Mouse (Mus musculus) limb, embryonic 15.5 days (tissue): ENCODE data around the gene Rhod. TPM values are rescaled to one million over a fixed set of nuclear protein-coding genes. Genes with fewer than 3 reads are reported as not detected.

ENCODE experiments used
- ATAC-seq: fragments of 200-750 bp; cut with Nextera tagmentation; 2 replicates; pipeline ENCODE4 v1.8.0; 2017; ENCODE audit warnings: low read depth, moderate TSS enrichment; ENCODE audit not compliant: insufficient number of reproducible peaks, low FRiP score, low TSS enrichment
- H3K27ac ChIP-seq: fragments of 300-500 bp; sonication (generic); 2 replicates; pipeline ENCODE4 v1.5.1; 2015; ENCODE audit warnings: moderate library complexity, mild to moderate bottlenecking, inconsistent platforms
- H3K27me3 ChIP-seq: fragments of 300-500 bp; sonication (generic); 2 replicates; pipeline ENCODE4 v1.6.1; 2015; ENCODE audit warnings: inconsistent platforms
- H3K36me3 ChIP-seq: fragments of 300-500 bp; sonication (generic); 2 replicates; pipeline ENCODE4 v1.6.1; 2015; ENCODE audit warnings: inconsistent platforms
- H3K4me1 ChIP-seq: fragments of 300-500 bp; sonication (generic); 2 replicates; pipeline ENCODE4 v1.6.1; 2015; ENCODE audit warnings: inconsistent platforms
- H3K4me2 ChIP-seq: fragments of 300-500 bp; sonication (generic); 2 replicates; pipeline ENCODE4 v1.6.1; 2015; ENCODE audit warnings: mild to moderate bottlenecking, inconsistent platforms
- H3K4me3 ChIP-seq: fragments of 300-500 bp; sonication (generic); 2 replicates; pipeline ENCODE4 v1.5.1; 2015; ENCODE audit warnings: mild to moderate bottlenecking, inconsistent platforms
- H3K9ac ChIP-seq: fragments of 300-500 bp; sonication (generic); 2 replicates; pipeline ENCODE4 v1.6.1; 2015; ENCODE audit warnings: inconsistent platforms
- H3K9me3 ChIP-seq: fragments of 300-500 bp; sonication (generic); 2 replicates; pipeline ENCODE4 v1.6.1; 2016; ENCODE audit warnings: inconsistent platforms
- WGBS: fragments of 180-500 bp; shearing (Covaris S2); methylation state at CpG from one replicate; pipeline ENCODE4 v1.1.7; 2015; 5-methylcytosine and 5-hydroxymethylcytosine counted together
- polyA plus RNA-seq: library from polyadenylated mRNA; unstranded; fragments of >200 nt; fragmentation: Nextera tagmentation; extraction: Ambion mirVana; gene quantifications from 2 replicates; pipeline ENCODE4 v1.2.1, GENCODE M21; 2015

Gene Rhod
- polyA plus RNA-seq, 1 experiment from 2014 or later, result 53.6 TPM

DNA sequence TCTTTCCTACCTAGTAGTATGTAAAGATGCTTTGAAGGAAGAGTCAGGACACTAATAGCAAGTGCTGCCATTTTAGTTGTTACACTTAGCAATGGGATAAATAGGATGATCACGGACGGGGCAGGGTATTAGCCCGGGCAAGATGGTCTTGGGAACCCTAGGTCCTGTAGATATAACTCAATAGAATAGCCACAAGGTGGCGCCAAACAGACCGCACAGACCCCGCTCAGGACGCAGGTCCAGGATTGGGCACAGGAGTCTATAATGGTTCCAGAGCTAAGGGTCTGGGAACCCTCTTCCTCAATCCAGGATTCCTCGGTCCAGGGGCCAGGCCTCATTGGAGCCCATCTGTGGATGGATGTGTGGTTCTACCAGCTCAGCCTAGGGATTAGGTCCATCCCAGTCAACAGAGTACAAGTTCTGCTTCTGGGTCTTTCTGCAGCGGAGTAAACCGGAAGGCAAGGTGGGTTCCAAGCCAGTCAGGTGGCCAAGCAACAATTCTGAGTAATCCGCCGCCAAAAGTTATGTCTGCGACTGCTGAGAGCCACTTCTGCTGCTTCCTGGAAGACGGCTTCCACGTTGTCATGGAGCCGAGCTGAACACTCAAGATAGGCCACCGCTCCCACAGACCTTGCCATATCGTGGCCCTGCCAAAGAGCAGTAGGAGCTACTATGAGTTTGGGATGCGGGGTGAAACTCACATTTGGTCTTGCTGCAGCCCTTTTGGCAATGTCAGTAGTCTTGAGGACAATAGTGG lies 13.4 kb downstream of the Rhod start:
- ATAC-seq, result no peak
- H3K4me1 ChIP-seq, result 0 out of 2 replicates have a peak, but pooled peaks cover 3% of the 10 kb centered on the region
- H3K27me3 ChIP-seq, result no peaks in the 10 kb centered on the region
- no peak overlapping the region for H3K4me2 ChIP-seq
- peaks cover 54% of the 10 kb centered on the region for H3K36me3 ChIP-seq
- H3K4me3 ChIP-seq, result no peak overlapping the region
- no peaks in the 10 kb centered on the region for H3K9me3 ChIP-seq
- no peak overlapping the region for H3K27ac ChIP-seq
- no peak overlapping the region for H3K9ac ChIP-seq
- 78% methylated on average over 19 of the region's 19 CpGs for WGBS

DNA sequence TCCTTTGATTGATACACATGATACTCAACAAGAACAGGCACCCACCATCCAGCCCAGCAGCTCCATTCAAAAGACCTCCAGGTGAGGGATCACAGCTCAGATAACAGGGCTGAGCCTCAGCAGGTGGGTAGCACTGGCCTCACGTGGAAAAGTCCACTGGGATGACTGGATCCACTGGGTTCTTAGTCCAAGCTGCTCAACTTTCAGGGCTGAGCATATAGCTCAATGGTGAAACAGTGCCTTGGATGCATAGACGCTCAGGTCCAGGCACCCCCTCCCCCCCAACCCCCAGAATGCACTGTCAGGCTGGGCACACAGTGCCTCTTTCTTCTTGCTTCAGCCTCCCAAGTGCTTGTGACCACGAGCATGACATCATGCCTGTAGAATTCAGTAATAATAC lies 16.2 kb downstream of the Rhod start:
- H3K4me1 ChIP-seq, result no peaks in the 10 kb centered on the region
- H3K9ac ChIP-seq, result no peak overlapping the region
- no peak overlapping the region for H3K27ac ChIP-seq
- no peaks in the 10 kb centered on the region for H3K9me3 ChIP-seq
- ATAC-seq, result no peak
- no peak overlapping the region for H3K4me3 ChIP-seq
- H3K36me3 ChIP-seq, result peaks cover 53% of the 10 kb centered on the region
- WGBS, result 77% methylated on average over 3 of the region's 3 CpGs
- H3K27me3 ChIP-seq, result no peaks in the 10 kb centered on the region
- H3K4me2 ChIP-seq, result no peak overlapping the region

- Histone ChIP-seq H3K4me1 (no peaks in the 10 kb centered on the region), H3K36me3 (peaks cover 50% of the 10 kb centered on the region), H3K27ac (no peak overlapping the region), H3K4me2 (no peak overlapping the region), H3K27me3 (no peaks in the 10 kb centered on the region), H3K9me3 (no peaks in the 10 kb centered on the region), H3K9ac (no peak overlapping the region), H3K4me3 (no peak overlapping the region)
- 90% methylated on average over 3 of the region's 3 CpGs for WGBS
- ATAC-seq, result no peak
Observed at GRCm38 (mm10) chr19:4422581-4422980, 16.7 kb downstream of the Rhod start.

DNA sequence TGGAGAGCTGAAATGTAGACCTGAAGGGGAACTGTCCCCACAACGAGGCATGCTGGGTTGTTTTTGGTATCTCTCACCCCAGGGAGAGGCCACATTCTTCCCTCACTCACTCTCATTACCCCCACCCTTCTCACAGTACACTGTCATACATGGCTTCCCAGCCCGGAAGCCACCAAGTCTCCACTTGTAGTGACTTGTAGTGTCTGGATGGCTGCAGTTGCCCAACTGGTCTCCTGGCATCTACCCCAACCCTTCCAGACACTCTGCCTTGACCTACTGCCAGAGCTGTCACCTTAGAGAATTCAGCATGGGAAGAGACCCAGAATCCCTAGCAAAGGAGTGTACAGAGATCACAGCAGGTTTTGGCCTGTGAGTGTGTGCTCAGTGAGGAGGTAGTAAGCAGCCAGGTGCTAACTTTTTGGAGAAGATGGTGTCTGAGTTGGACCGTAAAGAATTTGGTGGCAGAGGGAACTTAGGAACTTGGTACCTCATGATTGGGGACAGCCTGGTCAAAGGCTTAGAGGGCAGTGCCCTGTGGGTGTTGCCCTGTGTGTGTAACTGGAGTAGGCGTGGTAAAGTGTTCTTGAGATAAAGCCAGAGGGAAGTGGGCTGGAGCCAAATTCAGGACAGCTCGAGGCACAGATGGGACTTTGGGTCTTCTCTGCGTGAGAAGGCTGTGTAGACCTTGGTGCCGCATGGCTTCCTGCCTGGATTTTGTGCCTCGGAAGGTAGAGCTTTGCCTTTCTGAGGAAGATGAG lies 18.9 kb downstream of the Rhod start:
- Histone ChIP-seq H3K9me3 (no peaks in the 10 kb centered on the region), H3K4me2 (no peak overlapping the region), H3K4me1 (no peaks in the 10 kb centered on the region), H3K27ac (peak overlapping the region; percentile 47; the same call in 1 of the 2 replicates), H3K27me3 (no peaks in the 10 kb centered on the region), H3K4me3 (no peak overlapping the region), H3K36me3 (peaks cover 31% of the 10 kb centered on the region), H3K9ac (no peak overlapping the region)
- WGBS, result 70% methylated on average over 8 of the region's 8 CpGs
- ATAC-seq, result no peak; the same call in 1 of the 2 replicates

DNA sequence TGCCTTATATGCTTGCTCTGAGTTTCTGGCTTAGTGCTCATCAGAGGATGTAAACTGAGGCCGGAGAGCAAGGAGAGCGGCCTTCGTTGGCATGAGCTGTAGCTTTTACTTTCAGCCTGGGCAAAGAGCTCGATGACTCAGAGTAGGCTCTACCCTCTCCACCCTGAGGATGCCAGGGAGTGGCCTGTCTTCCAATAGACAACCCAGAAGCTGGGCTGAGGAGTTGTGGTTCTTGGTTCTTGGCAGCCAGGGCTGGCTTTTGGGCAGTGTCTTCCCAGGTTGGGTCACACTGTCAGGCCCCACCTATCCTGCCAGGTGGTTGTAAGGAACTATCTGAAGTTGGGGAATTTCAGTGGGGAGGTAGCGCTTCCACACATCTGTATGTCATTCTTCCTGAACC lies 19.5 kb downstream of the Rhod start:
- Histone ChIP-seq H3K27ac (0 out of 2 replicates have a peak overlapping the region, but pooled peaks have one; percentile 47), H3K27me3 (no peaks in the 10 kb centered on the region), H3K4me2 (no peak overlapping the region), H3K9ac (no peak overlapping the region), H3K4me1 (no peaks in the 10 kb centered on the region), H3K9me3 (no peaks in the 10 kb centered on the region), H3K36me3 (peaks cover 26% of the 10 kb centered on the region), H3K4me3 (no peak overlapping the region)
- 89% methylated on average over 5 of the region's 5 CpGs for WGBS
- no peak for ATAC-seq

DNA sequence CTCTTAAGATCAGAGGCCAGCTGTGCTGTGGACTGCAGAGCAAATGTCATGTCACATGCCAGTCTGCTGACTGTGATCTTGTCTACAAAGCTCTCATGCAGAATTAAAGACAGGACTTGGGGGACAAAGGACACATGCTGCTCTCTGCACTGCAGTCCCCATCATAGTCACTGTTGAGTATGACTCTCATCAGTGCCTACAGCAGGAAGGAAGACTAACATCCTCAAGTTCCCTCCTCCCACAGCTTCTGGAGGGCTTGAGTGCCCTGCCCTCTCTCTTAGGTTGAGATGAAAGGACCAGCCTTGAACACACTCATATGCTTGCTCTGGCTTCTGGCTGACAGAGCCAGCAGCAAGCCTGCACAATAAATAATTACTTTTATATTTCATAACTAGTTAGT lies 21.5 kb downstream of the Rhod start:
- H3K27ac ChIP-seq, result no peak overlapping the region
- H3K4me3 ChIP-seq, result no peak overlapping the region
- peaks cover 13% of the 10 kb centered on the region; the same call in 1 of the 2 replicates for H3K36me3 ChIP-seq
- no peaks in the 10 kb centered on the region for H3K4me1 ChIP-seq
- ATAC-seq, result no peak
- H3K4me2 ChIP-seq, result no peak overlapping the region
- no peak overlapping the region for H3K9ac ChIP-seq
- no peaks in the 10 kb centered on the region for H3K27me3 ChIP-seq
- H3K9me3 ChIP-seq, result no peaks in the 10 kb centered on the region

GRCm38 (mm10) chr19:4417183-4417582 lies 22.0 kb downstream of the Rhod start:
- Histone ChIP-seq H3K9ac (no peak overlapping the region), H3K4me3 (no peak overlapping the region), H3K4me1 (no peaks in the 10 kb centered on the region), H3K27me3 (no peaks in the 10 kb centered on the region), H3K4me2 (no peak overlapping the region), H3K36me3 (peaks cover 13% of the 10 kb centered on the region; the same call in 1 of the 2 replicates), H3K9me3 (no peaks in the 10 kb centered on the region), H3K27ac (no peak overlapping the region)
- WGBS, result 0% methylated on average over 1 of the region's 1 CpGs
- ATAC-seq, result no peak

DNA sequence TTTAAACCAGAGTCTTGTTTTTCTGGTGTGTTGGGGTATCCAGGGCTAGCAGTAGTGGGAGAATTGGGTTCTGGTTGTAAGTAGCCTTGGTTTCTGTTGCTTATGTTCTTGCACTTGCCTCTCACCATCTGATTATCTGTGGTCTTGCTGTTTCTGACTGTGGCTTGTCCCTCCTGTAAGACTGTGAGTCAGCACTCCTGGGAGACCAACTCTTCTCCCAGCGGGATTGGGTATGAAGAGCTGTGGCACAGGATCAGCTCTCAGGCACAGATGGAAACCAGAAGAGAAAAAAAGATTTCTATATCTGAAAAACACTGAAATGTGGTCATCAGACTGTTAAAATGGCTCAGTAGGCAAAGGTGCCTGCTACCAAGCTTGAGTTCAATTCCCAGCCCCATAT lies 24.6 kb downstream of the Rhod start:
- Histone ChIP-seq H3K4me2 (no peak overlapping the region), H3K27me3 (no peaks in the 10 kb centered on the region), H3K4me1 (no peaks in the 10 kb centered on the region), H3K4me3 (no peak overlapping the region), H3K9ac (no peak overlapping the region), H3K9me3 (no peaks in the 10 kb centered on the region), H3K36me3 (no peaks in the 10 kb centered on the region), H3K27ac (no peak overlapping the region)
- no peak for ATAC-seq
- WGBS, result 90% methylated on average over 1 of the region's 1 CpGs

DNA sequence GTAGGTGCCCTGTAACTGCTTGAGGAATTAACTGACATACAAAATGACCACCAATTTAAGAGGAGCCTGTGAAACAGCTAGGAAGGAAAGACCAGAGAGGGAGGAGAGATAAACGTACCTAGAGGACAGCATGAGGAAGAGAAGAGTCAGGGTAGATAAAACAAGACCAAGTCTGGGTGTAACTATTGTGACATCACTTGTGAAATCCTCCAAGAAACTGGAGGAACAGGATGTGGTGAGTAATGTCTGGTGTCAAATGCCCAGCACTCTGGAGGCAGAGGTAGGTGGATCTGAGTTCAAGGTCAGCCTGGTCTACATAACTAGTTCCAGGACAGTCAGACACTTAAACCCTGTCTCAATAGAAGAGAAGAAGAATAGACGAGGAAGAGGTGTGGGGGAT lies 30.2 kb downstream of the Rhod start:
- no peak for ATAC-seq
- no peak overlapping the region for H3K27ac ChIP-seq
- no peak overlapping the region for H3K4me3 ChIP-seq
- H3K9ac ChIP-seq, result no peak overlapping the region
- WGBS, result 52% methylated on average over 2 of the region's 2 CpGs
- no peaks in the 10 kb centered on the region for H3K9me3 ChIP-seq
- no peaks in the 10 kb centered on the region for H3K36me3 ChIP-seq
- no peaks in the 10 kb centered on the region for H3K27me3 ChIP-seq
- no peak overlapping the region for H3K4me2 ChIP-seq
- no peaks in the 10 kb centered on the region for H3K4me1 ChIP-seq

DNA sequence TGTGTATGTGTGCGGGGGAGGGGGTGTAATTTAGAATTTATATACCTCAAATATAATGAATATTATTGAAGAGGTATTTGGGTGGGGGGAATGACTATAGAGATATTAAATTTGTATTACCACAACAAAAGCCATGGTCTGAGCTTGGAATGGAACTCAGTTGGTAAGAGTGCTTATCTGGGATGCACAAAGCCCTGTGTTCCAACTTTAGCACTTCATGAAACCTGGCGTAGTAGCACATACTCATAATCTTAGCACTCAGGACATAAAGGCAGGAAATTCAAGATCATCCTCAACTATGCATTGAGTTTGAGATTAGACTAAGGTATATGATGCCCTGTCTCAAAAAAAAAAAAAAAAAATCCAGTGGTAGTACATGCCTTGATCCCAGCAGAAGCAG lies 34.4 kb downstream of the Rhod start:
- no peak overlapping the region for H3K27ac ChIP-seq
- no peak overlapping the region for H3K9ac ChIP-seq
- no peak overlapping the region for H3K4me2 ChIP-seq
- H3K4me3 ChIP-seq, result no peak overlapping the region
- no peaks in the 10 kb centered on the region for H3K27me3 ChIP-seq
- no peaks in the 10 kb centered on the region for H3K4me1 ChIP-seq
- no peaks in the 10 kb centered on the region for H3K36me3 ChIP-seq
- no peaks in the 10 kb centered on the region for H3K9me3 ChIP-seq
- WGBS, result 94% methylated on average over 2 of the region's 2 CpGs
- ATAC-seq, result no peak

DNA sequence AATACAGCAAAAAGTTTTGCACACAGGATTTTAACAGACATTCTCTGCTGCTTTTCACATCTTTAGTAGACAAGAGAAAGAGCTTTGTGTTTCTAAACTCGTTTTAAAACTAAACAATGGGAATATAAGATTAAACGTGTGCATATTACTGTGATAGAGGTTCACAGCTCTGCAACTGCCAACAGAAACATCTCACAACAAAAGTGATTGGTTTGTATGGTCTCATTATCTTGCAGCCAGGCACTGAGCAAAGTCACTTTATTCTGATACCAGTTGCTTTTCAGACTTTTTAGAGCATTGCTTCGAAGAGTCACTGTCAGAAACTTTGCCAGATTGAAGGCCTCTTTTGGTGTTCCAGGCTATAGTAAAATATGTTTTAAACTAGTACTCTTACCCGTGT lies 40.3 kb downstream of the Rhod start:
- no peaks in the 10 kb centered on the region for H3K27me3 ChIP-seq
- WGBS, result 73% methylated on average over 4 of the region's 4 CpGs
- H3K36me3 ChIP-seq, result no peaks in the 10 kb centered on the region
- H3K4me3 ChIP-seq, result peak overlapping the region; percentile 99
- peaks cover 15% of the 10 kb centered on the region for H3K4me1 ChIP-seq
- no peak overlapping the region for H3K9ac ChIP-seq
- H3K27ac ChIP-seq, result no peak overlapping the region
- ATAC-seq, result no peak
- no peak overlapping the region for H3K4me2 ChIP-seq
- no peaks in the 10 kb centered on the region for H3K9me3 ChIP-seq

DNA sequence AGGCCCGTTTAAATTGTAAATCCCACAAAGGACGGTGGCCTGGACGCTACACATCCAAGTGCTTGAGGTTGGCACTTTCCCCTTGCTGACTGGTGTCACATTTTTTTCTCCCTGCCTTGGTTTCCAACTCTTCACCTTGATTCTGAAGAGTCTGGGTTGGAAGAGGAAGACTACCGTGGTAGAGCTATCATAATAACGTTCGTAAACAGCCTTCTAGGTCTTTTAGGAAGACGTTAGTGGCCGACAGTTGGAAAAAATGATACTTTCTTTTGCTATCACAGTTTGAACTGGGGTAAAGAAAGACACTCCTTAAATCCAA lies 40.6 kb downstream of the Rhod start:
- Histone ChIP-seq H3K27me3 (no peaks in the 10 kb centered on the region), H3K4me3 (peak overlapping the region; percentile 99), H3K4me2 (peak overlapping the region; percentile 86), H3K9me3 (no peaks in the 10 kb centered on the region), H3K9ac (peak overlapping the region; percentile 70), H3K4me1 (peaks cover 16% of the 10 kb centered on the region), H3K36me3 (no peaks in the 10 kb centered on the region), H3K27ac (peak overlapping the region; percentile 94)
- WGBS, result 30% methylated on average over 8 of the region's 8 CpGs
- ATAC-seq, result no peak
